Mouse (Mus musculus) gastrocnemius, postnatal 10 days (tissue): ENCODE data around the gene Mrpl17. TPM values are rescaled to one million over a fixed set of nuclear protein-coding genes. Genes with fewer than 3 reads are reported as not detected.

Experiments
- DNase-seq: peaks from one replicate; pipeline ENCODE4 v3.0.0; 2021; ENCODE audit warnings: mixed read lengths
- total RNA-seq, 2 experiments: library from RNA; stranded (reverse); gene quantifications; 2 replicates each; pipeline ENCODE4 v1.2.3; 2021

The Mrpl17 gene
- total RNA-seq, 2 experiments from 2014 or later = 162 to 171 TPM

- no peak for DNase-seq
Observed at GRCm38 (mm10) chr7:105786506-105787284, 24.2 kb downstream of the Mrpl17 start.

- no peak for DNase-seq
Observed at GRCm38 (mm10) chr7:105784556-105784955, 26.3 kb downstream of the Mrpl17 start.

DNA sequence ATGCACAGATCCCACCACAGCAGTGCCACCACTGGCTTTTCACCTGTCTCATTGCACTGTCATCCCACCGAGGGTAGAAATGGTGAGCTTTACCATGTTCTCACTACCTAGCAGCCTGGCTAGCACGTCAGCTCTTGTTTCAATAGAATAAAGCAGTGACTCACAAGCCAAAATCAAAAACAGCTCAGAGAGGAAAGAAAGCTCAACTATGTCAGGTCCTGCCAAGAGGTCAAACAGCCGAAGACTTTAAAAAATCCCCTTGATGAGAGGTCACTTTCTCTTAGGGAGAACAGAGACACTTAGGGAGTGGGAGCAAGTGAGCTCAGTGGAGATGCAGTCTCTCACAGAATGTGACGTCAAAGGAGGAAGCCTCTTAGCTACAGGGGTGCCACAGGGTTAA is 27.0 kb downstream of the Mrpl17 start:
- DNase-seq = no peak

- DNase-seq = no peak
Observed at GRCm38 (mm10) chr7:105778553-105779265, 32.2 kb downstream of the Mrpl17 start.

DNA sequence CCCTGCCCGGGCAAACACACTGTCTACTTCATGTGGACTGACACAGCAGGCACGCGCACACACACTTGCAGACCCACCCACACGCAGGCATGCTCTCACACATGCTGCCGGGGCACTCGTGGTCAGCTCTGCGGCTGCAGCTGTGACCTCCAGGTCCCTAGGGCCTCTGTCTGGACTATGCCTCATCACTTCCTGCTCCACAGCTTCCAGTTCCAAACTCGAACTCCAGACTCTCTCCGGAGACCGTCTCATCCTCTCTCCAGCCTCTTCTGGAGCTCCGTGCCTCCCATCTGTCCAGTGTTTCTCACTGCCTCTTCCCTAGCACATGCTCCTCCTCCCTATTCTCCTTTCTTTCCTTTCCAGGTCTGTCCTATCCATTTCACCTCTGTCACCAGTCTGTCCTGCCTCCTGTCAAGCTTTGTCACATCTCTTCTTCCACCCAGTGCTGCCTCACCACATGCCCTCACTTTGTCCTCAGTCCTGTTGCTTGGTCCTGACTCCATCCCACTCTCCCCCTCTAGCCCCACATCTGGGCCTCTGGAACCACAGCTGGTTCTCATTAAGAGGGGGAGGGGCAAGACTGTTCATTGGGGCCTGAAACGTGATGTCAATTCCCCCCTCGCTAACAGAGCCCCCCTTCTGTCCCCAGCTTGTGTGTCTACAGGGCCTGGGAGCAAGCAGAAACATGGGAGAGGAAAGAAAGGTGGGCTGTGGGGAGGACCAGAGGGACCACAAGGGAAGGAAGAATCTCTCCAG is 32.9 kb downstream of the Mrpl17 start:
- peak; percentile 62 for DNase-seq

GRCm38 (mm10) chr7:105777316-105777715 is 33.6 kb downstream of the Mrpl17 start:
- DNase-seq = no peak

GRCm38 (mm10) chr7:105776026-105776425 is 34.9 kb downstream of the Mrpl17 start:
- no peak for DNase-seq

GRCm38 (mm10) chr7:105774661-105775060 is 36.2 kb downstream of the Mrpl17 start:
- DNase-seq = no peak

- no peak for DNase-seq
Observed at GRCm38 (mm10) chr7:105773041-105773440, 37.9 kb downstream of the Mrpl17 start.

DNA sequence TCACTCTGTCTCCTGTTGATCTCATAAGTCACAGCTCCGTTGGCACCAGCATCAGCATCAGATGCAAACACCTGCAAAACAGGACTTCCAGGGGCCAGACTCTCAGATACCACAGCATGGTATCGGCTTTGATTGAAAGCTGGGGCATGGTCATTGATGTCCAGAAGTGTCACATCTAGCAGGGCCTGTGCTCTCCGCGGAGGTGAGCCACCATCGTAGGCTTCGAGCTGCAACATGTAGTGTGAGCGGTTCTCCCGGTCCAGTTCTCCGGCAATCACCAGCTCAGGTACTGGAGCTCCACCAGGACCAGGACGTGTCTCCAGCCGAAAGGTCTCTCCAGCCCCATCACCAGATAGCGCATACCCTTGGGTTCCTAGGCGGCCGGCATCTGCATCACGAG is 38.6 kb downstream of the Mrpl17 start:
- DNase-seq = no peak

- no peak for DNase-seq
Observed at GRCm38 (mm10) chr7:105769959-105770358, 40.9 kb downstream of the Mrpl17 start.

DNA sequence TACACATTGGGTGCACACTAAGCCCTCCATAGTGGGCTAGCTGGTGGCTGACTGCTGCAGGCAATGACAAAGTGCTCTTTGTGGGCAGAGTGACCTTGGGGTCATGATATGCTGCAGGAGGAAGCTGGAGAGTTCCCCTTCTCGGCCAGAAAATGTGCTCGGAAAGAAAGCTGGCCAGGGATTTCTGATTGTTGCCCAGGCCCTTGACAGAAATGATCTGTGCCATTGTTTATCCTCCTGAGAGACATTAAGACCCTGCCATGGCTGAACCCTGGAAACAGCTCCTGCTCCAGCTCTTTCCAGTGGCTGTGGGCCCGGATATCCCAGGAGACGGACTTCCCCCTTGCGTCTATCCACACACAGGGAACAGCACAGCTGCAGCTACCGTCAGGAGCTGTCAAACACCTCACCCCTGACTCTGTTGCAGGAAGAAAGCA is 43.2 kb downstream of the Mrpl17 start:
- DNase-seq = no peak

- no peak for DNase-seq
Observed at GRCm38 (mm10) chr7:105764331-105764730, 46.6 kb downstream of the Mrpl17 start.

- DNase-seq = no peak
Observed at GRCm38 (mm10) chr7:105762517-105763270, 48.2 kb downstream of the Mrpl17 start.

- no peak for DNase-seq
Observed at GRCm38 (mm10) chr7:105761813-105762484, 49.0 kb downstream of the Mrpl17 start.

GRCm38 (mm10) chr7:105753281-105753680 is 57.6 kb downstream of the Mrpl17 start:
- DNase-seq = no peak

Other genes starting within 250 kb of the Mrpl17 start
- 10 to 100 TPM; 10.6 to 13.0 TPM for gene Apbb1, start 229.4 kb downstream of the Mrpl17 start, total RNA-seq
- gene Hpx, start 211.0 kb downstream of the Mrpl17 start, total RNA-seq = 1 to 10 TPM in 1 of 2 experiments, not detected in 1; 2.5 TPM
- 10 to 100 TPM; 18.8 to 29.4 TPM for gene Trim3, start 177.5 kb downstream of the Mrpl17 start, total RNA-seq
- 10 to 100 TPM; 67.5 to 79.0 TPM for gene Timm10b, start 171.0 kb downstream of the Mrpl17 start, total RNA-seq
- 10 to 100 TPM; 21.2 to 28.2 TPM for gene Arfip2, start 170.7 kb downstream of the Mrpl17 start, total RNA-seq
- gene Gm45799, start 170.5 kb downstream of the Mrpl17 start, total RNA-seq = 1 to 10 TPM; 1.9 to 3.1 TPM
- gene Dnhd1, start 160.3 kb downstream of the Mrpl17 start, total RNA-seq = under 1 TPM; 0.90 to 0.94 TPM
- 100 to 1,000 TPM; 107 to 128 TPM for gene Ilk, start 74.5 kb downstream of the Mrpl17 start, total RNA-seq
- 10 to 100 TPM in 1 of 2 experiments, 1 to 10 TPM in 1; 9.9 to 13.4 TPM for gene Rrp8, start 73.7 kb downstream of the Mrpl17 start, total RNA-seq
- gene Taf10, start 66.7 kb downstream of the Mrpl17 start, total RNA-seq = 10 to 100 TPM; 79.2 to 81.7 TPM
- gene Tpp1, start 58.9 kb downstream of the Mrpl17 start, total RNA-seq = 10 to 100 TPM; 29.5 to 30.0 TPM
- 10 to 100 TPM; 17.9 to 27.1 TPM for gene Dchs1, start 23.4 kb downstream of the Mrpl17 start, total RNA-seq
- 1 to 10 TPM; 1.7 to 2.0 TPM for gene Gm4070, start 142.9 kb upstream of the Mrpl17 start, total RNA-seq